ENCODE assay signal across 10 mouse cellular contexts in the genomic region with DNA sequence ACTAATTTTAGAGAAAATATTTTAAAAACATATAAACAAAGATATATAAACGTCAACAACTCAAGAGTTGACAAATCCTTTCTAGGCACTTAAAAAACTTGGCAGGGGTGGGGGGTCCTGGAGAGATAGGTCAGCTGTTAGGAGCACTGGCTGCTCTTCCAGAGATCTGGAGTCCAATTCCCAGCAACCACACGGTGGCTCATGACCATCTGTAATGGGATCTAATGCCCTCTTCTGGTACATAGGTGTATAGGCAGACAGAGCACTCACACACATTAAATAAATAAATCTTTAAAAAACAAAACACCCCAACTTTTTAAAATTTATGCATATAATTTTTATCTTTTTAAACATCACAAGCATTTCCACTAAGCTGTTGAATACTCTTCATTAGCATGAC. TPM values are rescaled to one million over a fixed set of nuclear protein-coding genes. Genes with fewer than 3 reads are reported as not detected.
DNase-seq lines count a peak whose midpoint lies in the region; ATAC-seq and TF ChIP-seq lines count a peak whose summit lies in the region.
"Had no signal": no experiment of that assay in that cellular context is flagged by ENCODE, and none has a peak within 500 bp of the region (broad histone marks: within the 10 kb centered on the region; RNA-seq: fewer than 3 reads in every experiment).

No protein-coding gene starts in this region.

- ATAC-seq in cerebellum, adult (ENCODE audit: insufficient number of reproducible peaks, low FRiP score, low TSS enrichment) = no peak

- no peak overlapping the region for H3K27ac ChIP-seq in layer of hippocampus, adult 2 months
- no peak overlapping the region for H3K27ac ChIP-seq in ES-Bruce4 (ENCODE audit: insufficient read depth, low read length)
- H3K27ac ChIP-seq: embryonic facial prominence, embryonic 15.5 days; lung, embryonic 15.5 days had no signal

- peak; percentile 54 for DNase-seq in embryo, embryonic 10 days (ENCODE audit: low spot score)
- no peak for DNase-seq in embryo, embryonic 9.5 days (ENCODE audit: extremely low spot score)
- DNase-seq in layer of hippocampus, adult 2 months (ENCODE audit: low spot score in 2 of 2) = no peak
- DNase-seq in layer of hippocampus, adult 11-12 months (ENCODE audit: low spot score) = no peak
- peak; percentile 47 for DNase-seq in lung, postnatal 10 days
- no peak for DNase-seq in frontal cortex, postnatal 36 days (ENCODE audit: low spot score in 2 of 2)

- TF ChIP-seq POLR2A in ES-Bruce4 (IDR thresholded peaks at IDR 0.05; ENCODE audit: insufficient read depth, low read length) = no peak

- H3K4me3 ChIP-seq in layer of hippocampus, adult 2 months = no peak overlapping the region
- H3K4me3 ChIP-seq in ES-Bruce4 (ENCODE audit: low read depth, low read length) = no peak overlapping the region
- H3K4me3 ChIP-seq: embryonic facial prominence, embryonic 15.5 days; lung, embryonic 15.5 days had no signal

- no peak for TF ChIP-seq EP300 in ES-Bruce4 (IDR thresholded peaks at IDR 0.05; ENCODE audit: insufficient read depth, low read depth, low read length)

- H3K9me3 ChIP-seq in ES-Bruce4 (replicated peaks; ENCODE audit: control insufficient read depth, insufficient read depth, low read length, poor library complexity, severe bottlenecking) = no peaks in the 10 kb centered on the region
- H3K9me3 ChIP-seq: embryonic facial prominence, embryonic 15.5 days; lung, embryonic 15.5 days had no signal

- TF ChIP-seq CTCF in layer of hippocampus, adult 2 months (conservative IDR thresholded peaks at IDR 0.05) = peak; percentile 77
- TF ChIP-seq CTCF in ES-Bruce4 (IDR thresholded peaks at IDR 0.05; ENCODE audit: low read depth, low read length) = peak; percentile 41

- peaks cover 4% of the 10 kb centered on the region for H3K4me1 ChIP-seq in ES-Bruce4 (ENCODE audit: control insufficient read depth, insufficient read depth, low read length)

- H3K36me3 ChIP-seq in ES-Bruce4 (ENCODE audit: control insufficient read depth, insufficient read depth, low read length, poor library complexity, severe bottlenecking) = no peaks in the 10 kb centered on the region
- H3K36me3 ChIP-seq: embryonic facial prominence, embryonic 15.5 days; lung, embryonic 15.5 days had no signal

- H3K9ac ChIP-seq in ES-Bruce4 (ENCODE audit: low read depth, poor library complexity, severe bottlenecking) = no peak overlapping the region
- H3K9ac ChIP-seq: embryonic facial prominence, embryonic 15.5 days; lung, embryonic 15.5 days had no signal

- no peaks in the 10 kb centered on the region for H3K27me3 ChIP-seq in ES-Bruce4 (ENCODE audit: control insufficient read depth, insufficient read depth, low read length, poor library complexity, severe bottlenecking)
- H3K27me3 ChIP-seq: embryonic facial prominence, embryonic 15.5 days; lung, embryonic 15.5 days had no signal

RNA-seq across cellular contexts. Expression of a gene that starts 5.4 kb away (rescaled TPM):
- 10 to 100 TPM; 73.2 to 79.5 TPM for total RNA-seq in layer of hippocampus, adult 2 months (2021)
- polyA plus RNA-seq in ES-Bruce4 (2011; ENCODE audit: insufficient read depth, insufficient read length, low read depth, missing spikeins) = 28.1 and 36.7 TPM in 2 replicates

RNA-seq across cellular contexts. Expression of a gene that starts 40.9 kb away (rescaled TPM):
- total RNA-seq in layer of hippocampus, adult 2 months (2021) = 10 to 100 TPM; 69.9 to 82.7 TPM
- 61.2 and 66.5 TPM in 2 replicates for polyA plus RNA-seq in ES-Bruce4 (2011; ENCODE audit: insufficient read depth, insufficient read length, low read depth, missing spikeins)

Comparison
In these comparisons a context has a peak if more than half of its experiments do, and no peak if none do; other contexts are left out.
1. DNase-seq: peak in embryo, embryonic 10 days (single experiment) and lung, postnatal 10 days (single experiment); none in embryo, embryonic 9.5 days (single experiment), layer of hippocampus, adult 2 months (0 of 2), layer of hippocampus, adult 11-12 months (single experiment) and frontal cortex, postnatal 36 days (0 of 2).